Comparison of ENCODE assay signal across 16 mouse cellular contexts in genomic region chr16:92763666-92764065, GRCm38 (mm10).
"Had no signal": no experiment of that assay in that cellular context is flagged by ENCODE, and none has a peak within 500 bp of the region (broad histone marks: within the 10 kb centered on the region; RNA-seq: fewer than 3 reads in every experiment).

No protein-coding gene starts in this region.

- H3K36me3 ChIP-seq: lung, embryonic 15.5 days; midbrain, embryonic 13.5 days; midbrain, embryonic 15.5 days; neural tube, embryonic 12.5 days; stomach, embryonic 15.5 days had no signal

- H3K4me1 ChIP-seq: midbrain, embryonic 13.5 days; midbrain, embryonic 15.5 days; neural tube, embryonic 12.5 days; stomach, embryonic 15.5 days had no signal

- H3K4me2 ChIP-seq: lung, embryonic 15.5 days; midbrain, embryonic 11.5 days; midbrain, embryonic 13.5 days; midbrain, embryonic 15.5 days; neural tube, embryonic 12.5 days; stomach, embryonic 15.5 days had no signal

- H3K27me3 ChIP-seq: lung, embryonic 15.5 days; megakaryocyte, embryonic 14.5 days; midbrain, embryonic 13.5 days; midbrain, embryonic 15.5 days; neural tube, embryonic 12.5 days; stomach, embryonic 15.5 days had no signal

- H3K9me3 ChIP-seq: lung, embryonic 15.5 days; megakaryocyte, embryonic 14.5 days; midbrain, embryonic 13.5 days; midbrain, embryonic 15.5 days; neural tube, embryonic 12.5 days; stomach, embryonic 15.5 days had no signal

- H3K27ac ChIP-seq: lung, embryonic 15.5 days; macrophage; midbrain, embryonic 13.5 days; midbrain, embryonic 15.5 days; neural tube, embryonic 12.5 days; stomach, embryonic 15.5 days had no signal

- DNase-seq: lung, adult 2 months; lung, postnatal 14 days; lung, postnatal 36 days; right cerebral cortex, postnatal 14 days; thymus, adult 18-20 months; thymus, postnatal 14 days; thymus, postnatal 36 days had no signal

- ATAC-seq: lung, postnatal 0 days; midbrain, embryonic 13.5 days; midbrain, embryonic 15.5 days had no signal

- H3K9ac ChIP-seq: lung, embryonic 15.5 days; midbrain, embryonic 13.5 days; midbrain, embryonic 15.5 days; neural tube, embryonic 12.5 days; stomach, embryonic 15.5 days had no signal

- H3K4me3 ChIP-seq: lung, embryonic 15.5 days; megakaryocyte, embryonic 14.5 days; midbrain, embryonic 13.5 days; midbrain, embryonic 15.5 days; neural tube, embryonic 12.5 days; stomach, embryonic 15.5 days had no signal
